Mouse (Mus musculus): Measurements from ENCODE around the gene Oas1c.

GRCm38 (mm10) chr5:120809171-120809570 is 3.1 kb downstream of the Oas1c start:
- TF ChIP-seq EP300 (IDR thresholded peaks at IDR 0.05; ENCODE audit: low read depth) (no peak), CTCF (IDR thresholded peaks at IDR 0.05; ENCODE audit: low read depth) (no peak)
